Mouse (Mus musculus): ENCODE data around the gene Cyp11a1. TPM values are rescaled to one million over a fixed set of nuclear protein-coding genes. Genes with fewer than 3 reads are reported as not detected.

The Cyp11a1 gene
- polyA plus RNA-seq, 1 experiment from 2014 or later: 7.0 TPM

GRCm38 (mm10) chr9:58060677-58061667 lies 54.8 kb downstream of the Cyp11a1 start:
- Histone ChIP-seq H3K36me3 (ENCODE audit: control insufficient read depth, insufficient read depth, low read length) (no peaks in the 10 kb centered on the region), H3K9me3 (ENCODE audit: control insufficient read depth, low read length) (no peaks in the 10 kb centered on the region), H3K4me1 (ENCODE audit: control insufficient read depth, insufficient read depth, low read length) (no peaks in the 10 kb centered on the region), H3K4me3 (ENCODE audit: low read depth, low read length) (no peak overlapping the region), H3K4me2 (ENCODE audit: low read depth, low read length) (no peak overlapping the region), H3K9ac (ENCODE audit: low read depth, low read length) (no peak overlapping the region), H3K27me3 (replicated peaks; ENCODE audit: control insufficient read depth, insufficient read depth, low read length) (peaks cover 10% of the 10 kb centered on the region), H3K27ac (replicated peaks; ENCODE audit: low read depth, low read length) (no peak overlapping the region)
- WGBS: 10% methylated on average over 23 of the region's 23 CpGs
- ATAC-seq (ENCODE audit: low read depth) (peak; percentile 51; the same call in 1 of the 2 replicates), DNase-seq (ENCODE audit: low spot score) (peak; percentile 69)

DNA sequence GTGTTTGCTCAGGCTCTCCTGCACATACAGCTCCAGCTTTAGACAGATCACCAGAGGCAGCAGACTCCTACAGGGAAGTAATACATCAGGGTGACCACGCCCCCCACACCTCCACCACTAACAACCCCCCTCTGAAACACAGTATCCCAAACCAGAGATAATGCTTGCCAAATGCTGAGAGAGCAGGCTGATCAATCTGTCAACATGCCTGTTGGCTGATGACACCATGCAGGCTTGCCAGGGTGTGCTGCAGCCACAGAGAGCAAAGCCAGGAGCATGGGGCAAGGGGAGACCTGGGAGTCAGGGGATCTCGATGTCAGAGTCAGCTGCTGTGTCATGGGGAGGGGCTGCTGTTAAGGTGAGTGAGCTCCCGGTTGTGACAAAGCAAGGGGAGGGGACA lies 57.3 kb downstream of the Cyp11a1 start, which contains the start of gene Stra6:
Gene Stra6, plus strand, starts transcription at position 258 of the 400 bp plus-strand sequence.
- Histone ChIP-seq H3K9ac (ENCODE audit: low read depth, low read length) (no peak within 1 kb of the TSS), H3K27ac (replicated peaks; ENCODE audit: low read depth, low read length) (no peak within 1 kb of the TSS), H3K4me2 (ENCODE audit: low read depth, low read length) (no peak within 1 kb of the TSS), H3K36me3 (ENCODE audit: control insufficient read depth, insufficient read depth, low read length) (no peaks in the 10 kb centered on the region), H3K4me3 (ENCODE audit: low read depth, low read length) (no peak within 1 kb of the TSS), H3K27me3 (replicated peaks; ENCODE audit: control insufficient read depth, insufficient read depth, low read length) (peaks cover 10% of the 10 kb centered on the region), H3K4me1 (ENCODE audit: control insufficient read depth, insufficient read depth, low read length) (peaks cover 10% of the 10 kb centered on the region), H3K9me3 (ENCODE audit: control insufficient read depth, low read length) (no peaks in the 10 kb centered on the region)
- no peak for ATAC-seq (ENCODE audit: low read depth)
- 18% methylated on average over 3 of the region's 3 CpGs for WGBS
- no peak for DNase-seq (ENCODE audit: low spot score)

- ATAC-seq (ENCODE audit: low read depth) (no peak), DNase-seq (ENCODE audit: low spot score) (peak; percentile 51)
- Histone ChIP-seq H3K4me2 (ENCODE audit: low read depth, low read length) (no peak overlapping the region), H3K9ac (ENCODE audit: low read depth, low read length) (no peak overlapping the region), H3K27me3 (replicated peaks; ENCODE audit: control insufficient read depth, insufficient read depth, low read length) (peaks cover 10% of the 10 kb centered on the region), H3K36me3 (ENCODE audit: control insufficient read depth, insufficient read depth, low read length) (no peaks in the 10 kb centered on the region), H3K4me3 (ENCODE audit: low read depth, low read length) (no peak overlapping the region), H3K27ac (replicated peaks; ENCODE audit: low read depth, low read length) (no peak overlapping the region), H3K4me1 (ENCODE audit: control insufficient read depth, insufficient read depth, low read length) (peaks cover 10% of the 10 kb centered on the region), H3K9me3 (ENCODE audit: control insufficient read depth, low read length) (no peaks in the 10 kb centered on the region)
- 30% methylated on average over 6 of the region's 6 CpGs for WGBS
Measured at GRCm38 (mm10) chr9:58065532-58065931, 59.3 kb downstream of the Cyp11a1 start.

GRCm38 (mm10) chr9:58065977-58066730 lies 59.9 kb downstream of the Cyp11a1 start:
- no peak overlapping the region for H3K9ac ChIP-seq (ENCODE audit: low read depth, low read length)
- 67% methylated on average over 6 of the region's 6 CpGs for WGBS
- ATAC-seq (ENCODE audit: low read depth): no peak
- H3K36me3 ChIP-seq (ENCODE audit: control insufficient read depth, insufficient read depth, low read length): no peaks in the 10 kb centered on the region
- H3K27ac ChIP-seq (replicated peaks; ENCODE audit: low read depth, low read length): no peak overlapping the region
- H3K9me3 ChIP-seq (ENCODE audit: control insufficient read depth, low read length): no peaks in the 10 kb centered on the region
- no peak overlapping the region for H3K4me3 ChIP-seq (ENCODE audit: low read depth, low read length)
- peaks cover 10% of the 10 kb centered on the region for H3K4me1 ChIP-seq (ENCODE audit: control insufficient read depth, insufficient read depth, low read length)
- H3K27me3 ChIP-seq (replicated peaks; ENCODE audit: control insufficient read depth, insufficient read depth, low read length): peaks cover 7% of the 10 kb centered on the region
- no peak for DNase-seq (ENCODE audit: low spot score)
- no peak overlapping the region for H3K4me2 ChIP-seq (ENCODE audit: low read depth, low read length)

- Histone ChIP-seq H3K9ac (ENCODE audit: low read depth, low read length) (no peak overlapping the region), H3K27me3 (replicated peaks; ENCODE audit: control insufficient read depth, insufficient read depth, low read length) (peaks cover 4% of the 10 kb centered on the region; the same call in 1 of the 2 replicates), H3K27ac (replicated peaks; ENCODE audit: low read depth, low read length) (no peak overlapping the region), H3K4me2 (ENCODE audit: low read depth, low read length) (no peak overlapping the region), H3K36me3 (ENCODE audit: control insufficient read depth, insufficient read depth, low read length) (no peaks in the 10 kb centered on the region), H3K4me1 (ENCODE audit: control insufficient read depth, insufficient read depth, low read length) (peaks cover 10% of the 10 kb centered on the region), H3K4me3 (ENCODE audit: low read depth, low read length) (no peak overlapping the region), H3K9me3 (ENCODE audit: control insufficient read depth, low read length) (no peaks in the 10 kb centered on the region)
- WGBS: 41% methylated on average over 6 of the region's 6 CpGs
- DNase-seq (ENCODE audit: low spot score) (peak; percentile 56), ATAC-seq (ENCODE audit: low read depth) (0 out of 2 replicates have a peak, but pooled peaks have one; percentile 26)
Measured at GRCm38 (mm10) chr9:58066731-58067095, 60.5 kb downstream of the Cyp11a1 start.

- H3K4me3 ChIP-seq (ENCODE audit: low read depth, low read length): no peak overlapping the region
- no peaks in the 10 kb centered on the region for H3K9me3 ChIP-seq (ENCODE audit: control insufficient read depth, low read length)
- H3K36me3 ChIP-seq (ENCODE audit: control insufficient read depth, insufficient read depth, low read length): no peaks in the 10 kb centered on the region
- no peak overlapping the region for H3K9ac ChIP-seq (ENCODE audit: low read depth, low read length)
- ATAC-seq (ENCODE audit: low read depth): no peak
- no peak overlapping the region for H3K27ac ChIP-seq (replicated peaks; ENCODE audit: low read depth, low read length)
- H3K4me2 ChIP-seq (ENCODE audit: low read depth, low read length): no peak overlapping the region
- peaks cover 10% of the 10 kb centered on the region for H3K4me1 ChIP-seq (ENCODE audit: control insufficient read depth, insufficient read depth, low read length)
- DNase-seq (ENCODE audit: low spot score): no peak
- WGBS: 78% methylated on average over 3 of the region's 3 CpGs
- H3K27me3 ChIP-seq (replicated peaks; ENCODE audit: control insufficient read depth, insufficient read depth, low read length): peaks cover 4% of the 10 kb centered on the region; the same call in 1 of the 2 replicates
Measured at GRCm38 (mm10) chr9:58067546-58067945, 61.3 kb downstream of the Cyp11a1 start.

DNA sequence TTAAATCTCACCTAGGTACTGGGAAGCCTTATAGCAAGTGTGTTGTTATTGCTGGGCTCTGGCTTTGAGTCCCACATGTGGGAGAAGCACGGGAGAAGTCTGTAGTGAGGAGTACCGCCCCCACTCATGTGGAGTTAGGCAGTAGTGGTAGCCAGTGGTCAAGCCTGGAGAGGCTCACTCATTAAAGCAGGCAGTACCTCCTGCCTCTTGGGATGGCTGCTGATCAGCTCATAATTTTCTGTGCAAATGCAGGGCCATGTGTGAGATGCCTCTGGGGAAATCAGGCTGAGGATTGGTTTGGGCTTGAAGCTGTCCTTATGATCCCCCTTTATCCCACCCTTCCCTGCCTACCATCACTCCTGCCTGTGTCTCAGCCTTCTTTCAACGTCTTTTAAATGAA lies 68.3 kb downstream of the Cyp11a1 start:
- Histone ChIP-seq H3K4me1 (ENCODE audit: control insufficient read depth, insufficient read depth, low read length) (no peaks in the 10 kb centered on the region), H3K27ac (replicated peaks; ENCODE audit: low read depth, low read length) (no peak overlapping the region), H3K9ac (ENCODE audit: low read depth, low read length) (no peak overlapping the region), H3K4me3 (ENCODE audit: low read depth, low read length) (no peak overlapping the region), H3K4me2 (ENCODE audit: low read depth, low read length) (no peak overlapping the region), H3K27me3 (replicated peaks; ENCODE audit: control insufficient read depth, insufficient read depth, low read length) (no peaks in the 10 kb centered on the region), H3K36me3 (ENCODE audit: control insufficient read depth, insufficient read depth, low read length) (no peaks in the 10 kb centered on the region), H3K9me3 (ENCODE audit: control insufficient read depth, low read length) (no peaks in the 10 kb centered on the region)
- ATAC-seq (ENCODE audit: low read depth) (no peak), DNase-seq (ENCODE audit: low spot score) (peak; percentile 32)
- 37% methylated on average over 3 of the region's 3 CpGs for WGBS

All from embryonic facial prominence, embryonic 14.5 days (tissue).